Mouse (Mus musculus) stomach, postnatal 0 days (tissue): Measurements from ENCODE around the gene Akt1.

Experiments used
- CTCF ChIP-seq: IDR thresholded peaks from 2 replicates; pipeline ENCODE4 v1.5.1; 2016; ENCODE audit warnings: antibody characterized with exemption, low read depth, mild to moderate bottlenecking, moderate library complexity
- EP300 ChIP-seq: optimal IDR thresholded peaks from 2 replicates; pipeline ENCODE3; 2016; ENCODE audit warnings: antibody characterized with exemption

- peak; percentile 80 for TF ChIP-seq CTCF
- no peak for TF ChIP-seq EP300
These were observed 49.6 kb upstream of the Akt1 start for GRCm38 (mm10) chr12:112724077-112724805.
